Mouse (Mus musculus): ENCODE measurements at regions not wholly inside any gene's neighbourhood (a gene's known extent, or its start where the extent isn't known, plus 50 kb on each side); places are given as distances from the start of the nearest gene placed in this dataset.

DNA sequence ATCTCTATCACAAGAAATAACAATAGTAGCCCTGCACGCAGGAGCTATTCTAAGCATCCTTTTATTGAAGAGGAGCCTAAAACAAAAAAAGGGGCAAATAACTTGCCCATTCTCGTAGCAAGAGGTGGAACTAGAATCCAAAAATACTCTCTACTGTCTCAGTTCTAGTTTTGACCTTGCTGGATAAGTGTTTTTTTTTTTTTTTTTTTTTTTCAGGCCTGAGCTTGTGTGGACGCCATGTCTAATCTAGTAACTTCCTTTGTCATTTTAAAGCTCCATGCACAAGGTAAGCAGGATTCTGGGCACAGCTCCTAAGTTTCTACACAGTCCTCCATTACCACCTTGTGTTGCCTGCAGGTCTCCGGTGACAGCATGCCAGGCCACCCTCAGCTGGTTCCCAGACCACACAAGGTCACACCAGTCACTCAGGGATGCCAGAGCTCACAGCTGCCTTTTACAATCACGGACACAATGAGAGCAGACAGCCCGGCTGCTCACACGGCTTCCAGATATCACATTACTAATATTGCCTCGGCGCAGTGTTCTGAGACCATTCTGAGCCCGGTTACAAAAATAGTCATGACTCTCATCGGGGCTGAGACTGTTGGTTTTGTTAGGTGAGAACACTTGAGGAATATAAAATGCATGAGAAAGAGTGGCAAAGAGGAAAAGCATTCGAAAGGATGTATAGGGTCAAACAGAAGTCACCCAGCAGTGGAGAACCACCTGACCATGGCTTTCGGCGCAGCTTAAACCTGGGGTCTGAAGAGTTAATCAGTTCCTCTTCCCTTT, 124.7 kb upstream of the Tank start:
- DNase-seq (ENCODE audit: low spot score) = no peak

DNA sequence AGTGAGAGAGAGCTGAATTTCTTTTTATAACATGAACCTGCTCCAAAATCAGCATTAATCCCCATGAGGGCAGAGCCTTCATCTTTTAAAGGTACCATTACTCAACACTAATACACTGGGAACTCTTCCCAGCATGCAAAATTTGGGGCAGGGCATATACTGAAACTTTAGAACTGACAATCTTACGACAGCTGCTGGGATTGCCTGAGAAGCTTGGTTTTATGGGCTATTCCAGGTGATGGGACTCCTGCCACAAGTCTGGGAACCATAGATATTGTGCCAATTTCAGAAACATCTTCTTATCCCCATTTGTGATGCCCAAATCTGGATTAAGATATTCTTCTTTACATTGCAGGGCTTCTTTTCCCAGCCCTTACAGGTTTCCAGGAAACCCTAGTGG, 125.8 kb upstream of the Tank start:
- no peak for DNase-seq (ENCODE audit: low spot score)

DNA sequence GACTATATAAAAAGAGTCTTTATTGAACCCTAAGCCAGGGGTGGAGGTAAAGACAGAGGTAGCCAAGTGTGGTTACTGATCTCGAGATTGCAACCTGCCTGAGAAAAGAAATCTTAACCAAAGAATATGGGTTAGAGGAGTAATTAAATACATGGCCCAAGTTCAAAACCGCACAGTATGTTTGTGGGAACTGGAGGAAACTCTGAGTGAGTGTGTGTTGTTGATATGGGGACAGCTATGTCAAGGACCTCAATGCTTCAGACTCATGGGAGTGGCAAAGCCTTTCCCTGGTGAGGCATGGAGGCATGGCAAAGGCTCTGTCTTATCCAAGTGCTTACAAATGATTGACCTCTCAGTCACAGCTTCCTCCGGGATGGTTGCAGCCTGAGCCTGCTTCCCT, 127.7 kb upstream of the Tank start:
- no peak for DNase-seq (ENCODE audit: low spot score)

DNA sequence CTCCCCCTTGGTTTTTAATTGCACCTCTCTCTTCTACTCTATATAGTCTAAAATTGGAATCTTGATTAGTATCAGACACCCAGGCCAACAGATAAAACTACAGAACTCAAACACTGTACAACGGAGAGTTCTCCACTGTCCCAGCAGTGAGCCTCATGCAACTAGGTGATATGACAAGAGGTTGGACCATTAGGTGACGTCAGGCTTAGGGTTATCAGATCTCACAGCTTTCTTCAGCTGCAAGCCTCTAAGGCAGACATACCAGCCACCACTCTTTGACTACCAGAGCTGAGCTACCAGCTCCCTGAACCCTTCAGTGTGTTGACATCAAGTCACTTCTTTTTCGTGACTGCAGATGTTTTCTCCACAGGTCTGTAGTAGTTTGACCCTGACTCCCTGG, 141.8 kb upstream of the Tank start:
- DNase-seq (ENCODE audit: low spot score) = no peak

DNA sequence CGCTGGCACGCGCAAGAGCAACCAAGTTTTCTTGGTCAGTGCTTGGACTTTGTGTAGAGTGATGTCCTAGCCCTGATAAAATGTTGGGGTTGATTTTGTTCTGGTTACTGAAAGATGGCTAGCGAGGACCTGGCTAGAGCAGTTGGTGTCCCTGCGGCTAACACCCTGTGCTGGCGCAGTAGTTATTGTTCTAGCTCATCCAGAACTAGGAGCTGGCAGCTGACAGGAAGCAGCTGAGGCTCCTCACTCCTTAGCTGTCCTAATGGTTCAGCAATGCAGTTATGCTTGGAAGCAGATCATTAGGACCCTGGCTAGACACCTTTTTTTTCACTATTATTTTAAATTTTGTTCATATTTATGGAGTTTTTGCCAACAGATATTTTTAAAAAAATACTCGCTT, 170.5 kb upstream of the Tank start:
- DNase-seq (ENCODE audit: low spot score) = no peak

DNA sequence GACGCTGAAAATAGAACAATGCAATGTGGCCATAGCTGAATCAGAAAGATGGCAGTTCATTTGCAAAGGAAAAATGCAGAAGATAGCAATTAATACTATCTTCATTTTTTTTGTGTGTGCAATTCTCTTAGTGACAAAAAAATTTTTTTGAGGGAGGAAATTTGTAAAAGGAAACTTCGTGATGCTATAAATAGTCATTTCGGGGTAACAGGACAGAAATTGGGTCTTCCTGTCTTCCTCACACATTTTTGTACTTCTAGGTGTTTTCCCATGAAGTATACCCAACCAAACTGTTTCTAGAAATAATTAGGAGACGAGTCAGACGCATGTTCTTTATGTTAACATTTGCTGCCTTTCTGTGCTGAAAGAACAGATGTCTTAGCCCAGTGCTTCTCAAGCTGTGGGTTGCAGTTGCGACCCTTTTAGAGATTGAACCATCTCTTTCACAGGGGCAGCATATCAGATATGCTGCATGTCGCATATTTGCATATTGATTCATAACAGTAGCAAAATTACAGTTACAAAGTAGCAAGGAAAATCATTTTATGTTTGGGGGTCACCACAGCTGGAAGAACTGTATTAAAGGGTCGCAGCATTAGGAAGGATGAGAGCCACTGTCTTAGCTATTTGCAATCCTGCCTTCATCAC, 172.2 kb upstream of the Tank start:
- DNase-seq (ENCODE audit: low spot score) = no peak

DNA sequence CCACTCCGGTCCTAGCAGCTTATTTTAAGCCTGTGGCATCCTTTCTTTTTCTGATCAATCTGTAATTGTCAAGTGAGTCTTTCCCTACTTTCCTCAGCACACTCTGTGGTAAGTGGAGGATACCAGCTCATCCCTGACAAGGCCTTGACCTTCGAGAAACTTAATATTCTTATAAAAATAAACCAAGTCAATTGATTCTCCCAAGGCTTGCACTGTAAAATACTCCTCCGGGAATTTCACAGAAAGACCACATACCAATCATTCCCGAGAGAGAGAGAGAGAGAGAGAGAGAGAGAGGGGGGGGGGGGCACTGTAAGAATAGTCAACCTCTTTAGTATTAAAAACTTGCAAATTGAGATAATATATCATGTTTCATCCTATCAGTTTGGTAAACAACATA, 173.1 kb upstream of the Tank start:
- no peak for DNase-seq (ENCODE audit: low spot score)

DNA sequence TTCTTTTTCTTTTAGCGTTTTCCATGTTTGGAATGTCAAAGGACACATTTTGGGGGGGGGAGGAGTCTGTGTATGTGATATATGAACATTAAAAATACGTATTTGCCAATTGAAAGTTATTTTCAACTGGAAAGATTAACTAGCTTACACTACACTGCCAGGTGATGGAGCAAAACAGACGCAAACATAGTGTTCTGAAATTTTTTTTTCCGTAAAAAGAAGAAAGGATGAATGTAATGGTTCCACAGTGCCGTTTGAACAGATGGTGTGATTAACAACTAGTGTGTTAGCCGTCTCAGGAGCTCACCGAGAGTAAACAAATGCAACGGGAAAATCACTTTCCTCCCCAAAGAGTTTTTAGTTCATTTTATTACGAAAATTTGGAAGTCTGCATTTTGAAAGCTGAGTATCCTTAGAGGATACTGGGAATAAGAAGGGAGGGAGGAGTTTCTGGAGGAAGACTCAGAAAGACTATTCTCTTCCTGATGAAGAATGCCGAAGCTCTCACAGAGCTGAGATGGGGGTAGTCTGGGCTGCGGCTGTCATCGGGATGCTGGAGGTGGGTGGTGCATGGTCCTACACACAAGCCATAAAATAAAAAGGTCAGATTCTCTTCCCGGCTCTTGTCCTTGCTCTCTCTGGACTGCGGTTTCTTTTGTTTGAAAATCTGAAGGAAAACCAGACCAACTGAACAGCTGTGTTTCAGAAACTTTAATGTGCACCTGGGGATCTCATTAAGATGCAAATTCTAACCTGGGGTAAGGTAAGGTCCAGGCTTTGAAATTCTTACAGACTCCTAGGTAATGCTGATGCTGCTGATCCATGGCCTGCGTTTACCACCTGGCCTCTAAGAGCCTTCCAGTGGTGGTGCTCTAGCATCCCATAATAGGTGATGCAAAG, 175.5 kb upstream of the Tank start:
- no peak for DNase-seq (ENCODE audit: low spot score)

DNA sequence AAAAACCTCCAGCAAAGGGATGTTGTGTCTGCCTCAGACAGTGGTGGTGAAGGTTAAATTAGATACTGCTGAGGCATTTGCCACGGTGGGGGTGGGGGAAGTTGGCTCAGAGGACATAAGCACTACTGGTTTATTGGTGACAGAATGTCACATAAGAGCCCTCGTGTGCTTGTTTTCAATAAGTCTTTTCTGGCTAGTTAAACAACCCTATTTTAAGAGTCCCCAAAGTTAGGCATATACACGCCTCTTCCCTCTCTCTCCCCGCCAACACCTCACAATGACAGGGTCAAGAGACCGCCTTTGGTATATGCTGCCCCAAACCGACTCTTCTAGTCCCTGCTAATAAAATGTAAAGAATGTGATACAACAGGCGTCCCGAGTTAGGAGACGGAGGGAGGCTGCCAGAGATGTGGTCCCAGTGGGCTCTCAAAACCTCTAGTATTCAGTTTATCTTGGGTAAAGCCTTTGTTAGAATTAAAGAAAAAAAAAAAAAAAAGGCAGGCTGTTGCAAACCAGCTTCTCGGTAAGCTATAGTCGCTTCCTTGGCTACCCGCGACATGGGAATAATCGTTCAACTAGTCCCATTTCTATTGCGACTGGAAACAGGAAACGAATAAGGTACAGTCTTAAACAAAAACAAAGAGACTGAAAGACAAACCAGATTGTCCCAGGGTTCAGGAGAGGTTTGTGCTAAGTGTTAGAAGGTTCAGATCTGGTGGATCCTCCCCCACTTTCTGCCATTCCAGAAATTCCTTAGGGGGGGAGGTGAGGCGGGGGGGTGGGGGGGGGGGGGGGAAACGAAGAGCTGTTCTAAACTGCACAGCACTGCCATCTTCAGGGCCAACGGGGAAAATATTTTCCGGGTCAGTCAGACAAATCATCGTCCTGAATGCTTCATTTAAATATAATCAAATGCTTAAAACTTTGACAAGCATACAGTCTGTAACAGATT, 176.5 kb upstream of the Tank start:
- peak; percentile 61 for DNase-seq (ENCODE audit: low spot score)

DNA sequence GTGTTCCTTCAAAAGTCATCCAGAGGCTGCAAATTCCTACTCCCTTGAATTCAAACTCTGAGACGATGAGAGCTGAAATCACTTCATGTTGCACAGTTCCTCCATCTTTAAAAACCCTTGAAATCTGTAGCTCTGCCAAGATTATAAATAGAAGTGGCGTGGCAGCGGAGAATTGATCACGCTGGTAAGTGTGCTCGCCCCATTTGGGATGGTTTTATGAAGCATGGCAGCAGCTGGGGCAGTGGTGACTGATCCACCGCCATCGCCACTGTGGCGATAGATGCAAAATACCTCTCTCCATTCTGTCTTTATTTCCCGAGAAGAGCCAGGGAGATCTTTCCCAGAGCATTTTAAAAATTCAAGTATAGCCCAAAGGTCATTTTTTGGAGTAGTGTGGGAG, 179.8 kb upstream of the Tank start:
- no peak for DNase-seq (ENCODE audit: low spot score)

DNA sequence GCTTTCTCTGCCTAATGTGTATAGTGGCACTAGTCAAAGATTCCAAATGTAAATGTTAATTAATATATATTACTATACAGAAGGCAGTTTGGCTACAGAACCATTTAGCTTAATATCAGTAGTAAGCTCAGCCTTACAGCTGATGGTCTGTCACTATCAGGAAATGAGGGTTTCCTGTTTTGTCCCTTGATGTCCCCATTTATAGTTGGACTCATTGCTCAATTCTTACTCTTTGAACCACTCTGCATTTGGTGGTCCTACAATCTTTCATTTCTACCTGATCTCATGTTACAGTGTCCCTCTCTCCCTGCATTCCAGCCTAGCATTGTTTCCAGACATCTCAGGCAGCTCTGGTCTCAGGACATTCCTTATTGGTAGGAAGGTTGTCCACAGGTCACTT, 188.8 kb upstream of the Tank start:
- DNase-seq (ENCODE audit: low spot score) = no peak

DNA sequence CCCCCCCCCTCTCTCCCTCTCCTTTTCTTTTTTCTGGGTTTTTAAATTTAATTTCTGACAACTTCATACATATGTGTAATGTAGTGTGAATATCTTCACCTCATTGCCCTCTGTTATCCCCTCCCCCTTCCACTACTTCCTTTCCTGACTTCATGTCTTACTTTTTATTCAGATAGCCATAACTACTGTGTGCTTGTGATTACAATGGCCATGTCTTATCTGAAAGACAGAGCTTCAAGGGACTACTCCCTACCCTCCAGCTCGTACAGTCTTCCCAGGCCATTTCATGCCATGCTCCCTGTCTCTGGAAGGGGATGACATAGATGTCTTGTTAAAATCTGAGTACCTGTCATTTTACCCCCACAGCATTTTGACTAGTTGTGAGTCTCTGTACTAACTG, 189.2 kb upstream of the Tank start:
- no peak for DNase-seq (ENCODE audit: low spot score)

DNA sequence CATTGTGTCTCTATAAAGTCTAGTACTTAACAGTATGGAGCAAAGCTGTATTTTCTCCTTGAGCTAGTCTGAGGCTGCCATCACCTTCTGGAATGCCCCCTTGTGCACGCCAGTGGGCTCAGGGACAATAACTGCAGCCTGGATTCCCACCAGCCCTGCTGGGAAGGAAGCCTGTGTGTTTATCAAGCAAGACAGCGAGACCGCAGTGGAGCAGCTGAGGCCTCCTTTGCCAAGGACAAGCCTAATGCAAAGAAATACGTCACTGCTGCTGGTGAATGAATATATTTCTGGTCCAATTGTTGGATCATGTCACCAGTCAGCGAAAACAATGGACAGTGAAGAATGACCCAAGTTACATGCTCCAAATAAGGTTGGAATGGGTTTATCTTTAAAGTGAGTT, 190.8 kb upstream of the Tank start:
- DNase-seq (ENCODE audit: low spot score) = no peak

DNA sequence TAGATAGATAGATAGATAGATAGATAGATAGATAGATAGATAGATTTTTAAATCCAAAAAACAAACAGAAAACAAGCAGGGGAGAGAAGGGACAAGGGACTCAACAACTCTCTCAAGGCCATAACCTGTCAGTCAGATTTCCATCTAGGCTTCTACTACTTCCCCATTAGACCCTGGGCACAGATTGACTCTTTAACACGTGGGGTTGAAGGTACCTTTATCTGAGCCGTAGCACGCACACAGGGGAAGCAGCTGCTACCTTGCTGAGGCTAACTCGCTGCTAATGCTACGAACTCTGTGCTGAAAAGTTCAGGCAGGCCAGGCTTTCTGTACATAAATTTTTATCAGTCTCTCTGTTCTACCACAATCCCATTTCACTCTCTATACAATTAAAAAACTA, 191.4 kb upstream of the Tank start:
- no peak for DNase-seq (ENCODE audit: low spot score)

DNA sequence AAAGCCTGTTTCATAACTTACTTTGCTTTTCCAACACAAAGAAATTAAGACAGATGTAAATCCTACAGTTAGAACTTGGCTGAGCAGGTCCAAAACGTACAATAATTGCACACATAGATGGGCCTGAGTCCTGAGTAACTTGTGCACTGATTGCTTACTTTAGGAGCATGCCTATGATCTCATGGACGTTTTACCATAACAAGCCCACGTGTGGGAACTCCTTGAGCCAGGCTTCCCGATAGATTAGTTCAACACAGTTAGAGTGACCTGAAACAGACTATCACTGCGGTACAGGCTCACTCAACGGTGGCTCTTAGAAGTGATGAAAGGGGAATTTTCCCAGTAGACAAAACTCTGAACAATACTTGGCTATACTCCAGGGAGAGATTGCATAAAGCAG, 193.9 kb upstream of the Tank start:
- DNase-seq (ENCODE audit: low spot score) = no peak

DNA sequence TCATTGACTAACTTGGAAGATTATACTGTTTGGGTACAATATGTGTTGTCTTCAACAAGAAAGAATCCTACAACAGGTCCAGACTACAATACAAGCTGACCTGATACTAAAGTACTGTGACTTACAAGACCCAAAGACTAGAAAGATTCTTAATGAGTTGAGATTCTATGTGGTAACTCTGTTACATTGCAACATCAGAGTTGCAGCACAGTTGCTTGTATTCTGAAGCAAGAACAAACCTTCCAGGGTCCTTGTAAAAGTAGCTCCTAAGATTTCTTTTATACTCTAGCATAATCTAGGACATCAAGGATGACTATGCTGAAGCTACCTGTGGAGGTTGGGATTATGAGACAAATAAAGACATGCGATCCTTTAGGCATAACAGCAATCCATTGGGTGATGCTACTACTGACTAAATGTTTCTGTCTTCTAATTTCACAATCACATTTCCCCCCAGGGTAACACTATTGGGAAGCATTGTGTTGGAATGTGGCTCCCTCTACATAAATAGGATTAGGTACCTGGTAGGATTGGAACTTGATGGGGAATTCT, 194.6 kb upstream of the Tank start:
- no peak for DNase-seq (ENCODE audit: low spot score)

DNA sequence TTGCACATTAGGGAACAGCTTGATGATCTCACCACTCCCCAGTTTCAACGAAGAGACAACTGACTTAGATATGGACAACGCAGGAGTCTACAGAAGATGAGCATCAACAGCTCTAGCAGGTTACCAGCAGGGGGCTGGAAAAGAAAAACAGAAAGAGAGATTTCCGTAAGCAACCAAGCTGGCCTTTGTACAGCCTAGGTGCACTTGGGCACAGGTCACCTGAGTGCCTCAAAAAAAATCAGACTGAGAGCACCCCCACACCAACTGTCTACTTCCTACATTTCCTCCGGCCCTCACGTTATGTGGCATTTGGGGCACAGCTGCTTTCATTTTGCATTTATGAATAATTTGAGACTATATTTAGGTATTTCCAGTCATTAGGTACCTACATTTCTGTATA, 199.3 kb upstream of the Tank start:
- no peak for DNase-seq (ENCODE audit: low spot score)

DNA sequence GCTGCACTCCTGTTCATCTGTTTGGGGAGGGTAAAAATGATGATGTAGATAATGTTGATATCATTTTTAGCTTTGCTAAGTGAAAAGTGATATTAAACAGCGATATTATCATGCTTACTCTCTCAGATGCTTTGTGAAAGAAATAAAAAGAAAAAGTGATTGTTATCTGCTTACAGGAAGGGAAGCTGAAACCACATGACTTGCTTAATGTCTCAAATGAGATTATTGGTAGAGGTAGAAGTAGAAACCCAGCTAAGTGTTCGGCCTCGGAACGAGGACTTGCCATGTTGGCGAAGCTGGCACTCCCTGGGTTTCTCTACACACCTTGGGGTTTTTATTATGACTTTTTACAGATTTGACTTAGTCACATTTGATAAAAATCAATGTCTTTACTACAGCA, 200.1 kb upstream of the Tank start:
- DNase-seq (ENCODE audit: low spot score) = no peak

DNA sequence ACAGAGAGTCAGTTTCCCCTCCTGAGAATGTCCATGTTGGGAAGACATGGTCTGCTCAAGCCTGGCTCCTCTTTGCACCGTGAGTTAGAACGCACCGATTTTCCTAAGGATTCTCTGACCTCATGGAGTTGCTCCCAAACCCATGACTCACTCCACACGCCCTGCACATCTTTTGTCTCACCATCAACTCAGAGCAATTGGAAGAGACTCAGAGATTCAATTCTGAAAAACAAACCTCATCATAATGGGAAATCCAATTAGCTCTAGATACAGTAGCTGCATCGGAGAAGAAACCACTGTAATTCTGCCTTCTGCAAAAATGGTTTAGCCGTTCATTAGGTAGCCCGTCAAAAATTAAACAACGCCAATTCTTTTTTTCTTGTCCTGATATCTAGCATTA, 200.6 kb upstream of the Tank start:
- DNase-seq (ENCODE audit: low spot score) = no peak

DNA sequence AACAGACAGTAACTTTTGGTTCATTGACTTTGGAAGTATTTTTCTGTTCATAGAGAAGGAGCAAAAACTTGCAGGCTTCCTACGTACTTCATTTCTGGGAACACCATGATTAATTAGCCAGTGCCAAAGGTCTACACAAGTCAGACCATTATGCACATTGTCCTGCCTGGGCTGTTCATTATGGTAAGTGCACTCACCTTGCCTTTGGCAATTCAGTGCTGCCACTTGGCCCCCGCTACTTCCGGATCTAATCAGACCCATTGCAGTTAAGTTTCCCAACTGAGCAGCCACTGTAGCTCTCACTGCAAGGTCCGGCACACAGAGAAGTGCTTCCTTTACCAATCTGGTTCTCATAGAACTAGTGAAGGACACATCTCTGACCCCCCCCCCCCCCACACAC, 215.8 kb upstream of the Tank start:
- no peak for DNase-seq (ENCODE audit: low spot score)

DNA sequence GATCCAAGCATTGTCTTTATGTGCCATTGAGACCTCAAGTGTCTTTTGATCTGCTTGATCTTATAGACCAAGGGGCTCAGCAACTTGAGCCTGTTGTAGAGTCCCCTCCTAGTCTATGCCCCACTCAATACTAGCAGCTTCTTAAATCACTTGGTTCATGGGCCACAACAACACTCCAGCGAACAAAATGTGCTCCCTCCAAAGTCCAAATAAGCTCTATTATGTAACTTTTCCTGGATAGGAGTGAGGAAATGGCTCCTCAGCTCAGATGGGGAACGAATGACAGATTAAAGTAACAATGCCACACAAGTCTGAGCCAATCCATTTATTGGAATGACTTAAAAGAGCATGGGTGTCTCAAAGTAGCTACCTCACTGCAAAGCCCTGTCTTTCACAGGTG, 217.0 kb upstream of the Tank start:
- DNase-seq (ENCODE audit: low spot score) = no peak

DNA sequence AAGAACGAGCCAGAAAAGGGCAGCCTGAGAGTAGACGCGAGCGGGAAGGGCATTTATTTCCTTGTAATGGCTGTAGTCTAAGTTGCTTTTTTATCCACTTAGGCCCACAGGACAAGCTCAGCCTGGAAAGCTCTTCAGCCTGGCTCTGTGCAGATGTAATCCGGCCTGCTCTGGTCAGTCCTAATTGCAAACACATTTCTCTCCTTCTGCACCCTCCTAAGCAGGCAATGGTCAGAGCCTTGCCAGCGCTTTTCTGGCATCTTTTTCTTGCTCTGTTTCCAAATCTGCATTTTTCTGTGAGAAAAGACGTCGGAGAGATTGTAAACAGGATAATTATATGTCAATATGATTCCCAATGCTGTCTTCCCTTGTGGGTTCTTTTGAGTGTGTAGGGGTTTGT, 224.3 kb upstream of the Tank start:
- DNase-seq (ENCODE audit: low spot score) = no peak
